Mouse (Mus musculus): Measurements from ENCODE around the gene Arhgap29. TPM values are rescaled to one million over a fixed set of nuclear protein-coding genes. Genes with fewer than 3 reads are reported as not detected.

The Arhgap29 gene
- polyA plus RNA-seq, 1 experiment from 2014 or later = 42.8 TPM

GRCm38 (mm10) chr3:121969451-121969850 lies 17.1 kb downstream of the Arhgap29 start:
- 29% methylated on average over 1 of the region's 1 CpGs for WGBS

GRCm38 (mm10) chr3:121973761-121974160 lies 21.4 kb downstream of the Arhgap29 start:
- Histone ChIP-seq H3K4me1 (0 out of 2 replicates have a peak, but pooled peaks cover 6% of the 10 kb centered on the region), H3K27me3 (replicated peaks) (no peaks in the 10 kb centered on the region), H3K4me2 (no peak overlapping the region), H3K9ac (no peak overlapping the region), H3K27ac (peak overlapping the region; percentile 4; the same call in 1 of the 2 replicates), H3K9me3 (no peaks in the 10 kb centered on the region), H3K4me3 (replicated peaks) (no peak overlapping the region), H3K36me3 (no peaks in the 10 kb centered on the region)
- WGBS = 39% methylated on average over 5 of the region's 5 CpGs
- ATAC-seq (ENCODE audit: insufficient read depth, low FRiP score, low read depth) = no peak

More at GRCm38 (mm10) chr3:121969451-121969850, 17.1 kb downstream of the Arhgap29 start:
- H3K36me3 ChIP-seq = no peaks in the 10 kb centered on the region
- H3K9ac ChIP-seq = no peak overlapping the region
- no peak for ATAC-seq (ENCODE audit: insufficient read depth, low FRiP score, low read depth)
- no peaks in the 10 kb centered on the region for H3K9me3 ChIP-seq
- no peaks in the 10 kb centered on the region for H3K27me3 ChIP-seq (replicated peaks)
- H3K4me3 ChIP-seq (replicated peaks) = peak overlapping the region; percentile 58
- 0 out of 2 replicates have a peak, but pooled peaks cover 11% of the 10 kb centered on the region for H3K4me1 ChIP-seq
- peak overlapping the region; percentile 61 for H3K4me2 ChIP-seq
- no peak overlapping the region for H3K27ac ChIP-seq

GRCm38 (mm10) chr3:121975381-121975780 lies 23.0 kb downstream of the Arhgap29 start:
- WGBS = 85% methylated on average over 3 of the region's 3 CpGs
- no peaks in the 10 kb centered on the region for H3K36me3 ChIP-seq
- no peak for ATAC-seq (ENCODE audit: insufficient read depth, low FRiP score, low read depth)
- no peak overlapping the region for H3K4me3 ChIP-seq (replicated peaks)
- H3K4me1 ChIP-seq = 0 out of 2 replicates have a peak, but pooled peaks cover 6% of the 10 kb centered on the region
- H3K9me3 ChIP-seq = no peaks in the 10 kb centered on the region
- no peak overlapping the region for H3K9ac ChIP-seq
- H3K27ac ChIP-seq = no peak overlapping the region
- H3K4me2 ChIP-seq = no peak overlapping the region
- no peaks in the 10 kb centered on the region for H3K27me3 ChIP-seq (replicated peaks)

- H3K4me3 ChIP-seq (replicated peaks) = no peak overlapping the region
- H3K9ac ChIP-seq = no peak overlapping the region
- H3K4me2 ChIP-seq = no peak overlapping the region
- H3K27me3 ChIP-seq (replicated peaks) = no peaks in the 10 kb centered on the region
- 76% methylated on average over 4 of the region's 4 CpGs for WGBS
- no peaks in the 10 kb centered on the region for H3K36me3 ChIP-seq
- H3K9me3 ChIP-seq = no peaks in the 10 kb centered on the region
- no peak overlapping the region for H3K27ac ChIP-seq
- no peaks in the 10 kb centered on the region for H3K4me1 ChIP-seq
- no peak for ATAC-seq (ENCODE audit: insufficient read depth, low FRiP score, low read depth)
Measured at GRCm38 (mm10) chr3:121981306-121981705, 29.0 kb downstream of the Arhgap29 start.

GRCm38 (mm10) chr3:121982450-121982849 lies 30.1 kb downstream of the Arhgap29 start:
- H3K9me3 ChIP-seq = no peaks in the 10 kb centered on the region
- H3K36me3 ChIP-seq = no peaks in the 10 kb centered on the region
- H3K27ac ChIP-seq = no peak overlapping the region
- 67% methylated on average over 4 of the region's 4 CpGs for WGBS
- ATAC-seq (ENCODE audit: insufficient read depth, low FRiP score, low read depth) = no peak
- no peak overlapping the region for H3K9ac ChIP-seq
- H3K4me1 ChIP-seq = no peaks in the 10 kb centered on the region
- no peaks in the 10 kb centered on the region for H3K27me3 ChIP-seq (replicated peaks)
- H3K4me2 ChIP-seq = no peak overlapping the region
- no peak overlapping the region for H3K4me3 ChIP-seq (replicated peaks)

GRCm38 (mm10) chr3:121995125-121995524 lies 42.8 kb downstream of the Arhgap29 start:
- ATAC-seq (ENCODE audit: insufficient read depth, low FRiP score, low read depth) = no peak
- H3K4me2 ChIP-seq = no peak overlapping the region
- WGBS = 89% methylated on average over 4 of the region's 4 CpGs
- H3K4me1 ChIP-seq = no peaks in the 10 kb centered on the region
- no peak overlapping the region for H3K9ac ChIP-seq
- H3K9me3 ChIP-seq = no peaks in the 10 kb centered on the region
- no peak overlapping the region for H3K4me3 ChIP-seq (replicated peaks)
- peaks cover 3% of the 10 kb centered on the region; the same call in 1 of the 2 replicates for H3K36me3 ChIP-seq
- H3K27me3 ChIP-seq (replicated peaks) = no peaks in the 10 kb centered on the region
- H3K27ac ChIP-seq = no peak overlapping the region

GRCm38 (mm10) chr3:121999934-122000333 lies 47.6 kb downstream of the Arhgap29 start:
- Histone ChIP-seq H3K4me3 (replicated peaks) (no peak overlapping the region), H3K27me3 (replicated peaks) (no peaks in the 10 kb centered on the region), H3K4me1 (no peaks in the 10 kb centered on the region), H3K27ac (no peak overlapping the region), H3K9me3 (no peaks in the 10 kb centered on the region), H3K36me3 (no peaks in the 10 kb centered on the region), H3K9ac (no peak overlapping the region), H3K4me2 (no peak overlapping the region)
- no peak for ATAC-seq (ENCODE audit: insufficient read depth, low FRiP score, low read depth)
- 83% methylated on average over 2 of the region's 2 CpGs for WGBS

- Histone ChIP-seq H3K9ac (no peak overlapping the region), H3K4me3 (replicated peaks) (no peak overlapping the region), H3K4me1 (no peaks in the 10 kb centered on the region), H3K4me2 (no peak overlapping the region), H3K27ac (no peak overlapping the region), H3K27me3 (replicated peaks) (no peaks in the 10 kb centered on the region), H3K36me3 (no peaks in the 10 kb centered on the region), H3K9me3 (no peaks in the 10 kb centered on the region)
- no peak for ATAC-seq (ENCODE audit: insufficient read depth, low FRiP score, low read depth)
- 47% methylated on average over 6 of the region's 6 CpGs for WGBS
Measured at GRCm38 (mm10) chr3:122001568-122001967, 49.2 kb downstream of the Arhgap29 start.

GRCm38 (mm10) chr3:122009818-122010217 lies 57.5 kb downstream of the Arhgap29 start:
- no peaks in the 10 kb centered on the region for H3K4me1 ChIP-seq
- H3K27me3 ChIP-seq (replicated peaks) = no peaks in the 10 kb centered on the region
- H3K4me2 ChIP-seq = no peak overlapping the region
- peaks cover 12% of the 10 kb centered on the region for H3K36me3 ChIP-seq
- no peak for ATAC-seq (ENCODE audit: insufficient read depth, low FRiP score, low read depth)
- no peak overlapping the region for H3K4me3 ChIP-seq (replicated peaks)
- H3K27ac ChIP-seq = no peak overlapping the region
- no peaks in the 10 kb centered on the region for H3K9me3 ChIP-seq
- WGBS = 91% methylated on average over 5 of the region's 5 CpGs
- H3K9ac ChIP-seq = no peak overlapping the region

- H3K36me3 ChIP-seq = peaks cover 14% of the 10 kb centered on the region
- H3K27ac ChIP-seq = no peak overlapping the region
- H3K4me1 ChIP-seq = no peaks in the 10 kb centered on the region
- H3K27me3 ChIP-seq (replicated peaks) = no peaks in the 10 kb centered on the region
- no peak overlapping the region for H3K9ac ChIP-seq
- ATAC-seq (ENCODE audit: insufficient read depth, low FRiP score, low read depth) = no peak
- H3K4me3 ChIP-seq (replicated peaks) = no peak overlapping the region
- no peak overlapping the region for H3K4me2 ChIP-seq
- no peaks in the 10 kb centered on the region for H3K9me3 ChIP-seq
- 80% methylated on average over 5 of the region's 5 CpGs for WGBS
Measured at GRCm38 (mm10) chr3:122010292-122010691, 58.0 kb downstream of the Arhgap29 start.

- Histone ChIP-seq H3K27ac (no peak overlapping the region), H3K27me3 (replicated peaks) (no peaks in the 10 kb centered on the region), H3K9me3 (no peaks in the 10 kb centered on the region), H3K36me3 (peaks cover 14% of the 10 kb centered on the region), H3K4me3 (replicated peaks) (no peak overlapping the region), H3K4me2 (no peak overlapping the region), H3K4me1 (no peaks in the 10 kb centered on the region), H3K9ac (no peak overlapping the region)
- ATAC-seq (ENCODE audit: insufficient read depth, low FRiP score, low read depth) = no peak
- WGBS = 63% methylated on average over 1 of the region's 1 CpGs
Measured at GRCm38 (mm10) chr3:122012464-122012863, 60.1 kb downstream of the Arhgap29 start.

- Histone ChIP-seq H3K4me2 (no peak overlapping the region), H3K27me3 (replicated peaks) (no peaks in the 10 kb centered on the region), H3K9ac (no peak overlapping the region), H3K4me1 (no peaks in the 10 kb centered on the region), H3K36me3 (peaks cover 10% of the 10 kb centered on the region; the same call in 1 of the 2 replicates), H3K4me3 (replicated peaks) (no peak overlapping the region), H3K27ac (no peak overlapping the region), H3K9me3 (no peaks in the 10 kb centered on the region)
- 94% methylated on average over 7 of the region's 7 CpGs for WGBS
- ATAC-seq (ENCODE audit: insufficient read depth, low FRiP score, low read depth) = no peak
Measured at GRCm38 (mm10) chr3:122018421-122018820, 66.1 kb downstream of the Arhgap29 start.

GRCm38 (mm10) chr3:122019159-122019558 lies 66.8 kb downstream of the Arhgap29 start:
- Histone ChIP-seq H3K36me3 (peaks cover 10% of the 10 kb centered on the region; the same call in 1 of the 2 replicates), H3K9me3 (no peaks in the 10 kb centered on the region), H3K27me3 (replicated peaks) (no peaks in the 10 kb centered on the region), H3K27ac (no peak overlapping the region), H3K9ac (no peak overlapping the region), H3K4me1 (no peaks in the 10 kb centered on the region), H3K4me2 (no peak overlapping the region), H3K4me3 (replicated peaks) (no peak overlapping the region)
- no peak for ATAC-seq (ENCODE audit: insufficient read depth, low FRiP score, low read depth)
- WGBS = 90% methylated on average over 5 of the region's 5 CpGs

Data from stomach, embryonic 15.5 days (tissue).